24 mouse cellular contexts compared by ENCODE assay signal in genomic region chr10:21152812-21153211, GRCm38 (mm10). TPM values are rescaled to one million over a fixed set of nuclear protein-coding genes. Genes with fewer than 3 reads are reported as not detected.
DNase-seq lines count a peak whose midpoint lies in the region; ATAC-seq and TF ChIP-seq lines count a peak whose summit lies in the region.
"Had no signal": no experiment of that assay in that cellular context is flagged by ENCODE, and none has a peak within 500 bp of the region (broad histone marks: within the 10 kb centered on the region; RNA-seq: fewer than 3 reads in every experiment).

No protein-coding gene starts in this region.

- H3K9me3 ChIP-seq in heart, embryonic 10.5 days: no peaks in the 10 kb centered on the region
- H3K9me3 ChIP-seq in megakaryocyte, embryonic 14.5 days: no peaks in the 10 kb centered on the region
- no peaks in the 10 kb centered on the region for H3K9me3 ChIP-seq in MEL (replicated peaks; ENCODE audit: insufficient read depth, low read length)
- no peaks in the 10 kb centered on the region for H3K9me3 ChIP-seq in forebrain, embryonic 16.5 days (ENCODE audit: control insufficient read depth, low read length)
- H3K9me3 ChIP-seq: G1E had no signal

- TF ChIP-seq EP300 in MEL (IDR thresholded peaks at IDR 0.05; ENCODE audit: low read depth in 1 of 2, low read length in 2 of 2): no peak

- no peak overlapping the region for H3K4me3 ChIP-seq in heart, embryonic 10.5 days
- H3K4me3 ChIP-seq in megakaryocyte, embryonic 14.5 days (replicated peaks): peak overlapping the region; percentile 3
- no peak overlapping the region for H3K4me3 ChIP-seq in MEL (ENCODE audit: control insufficient read depth in 1 of 2, insufficient read depth in 1 of 2, low read depth in 2 of 2, low read length in 2 of 2)
- no peak overlapping the region for H3K4me3 ChIP-seq in bone marrow, adult 2 months (replicated peaks; ENCODE audit: control insufficient read depth, low read depth, low read length)
- H3K4me3 ChIP-seq in forebrain, embryonic 16.5 days (replicated peaks; ENCODE audit: low read length): no peak overlapping the region

- 90% methylated on average over 5 of the region's 5 CpGs for WGBS in heart, embryonic 10.5 days
- 71% methylated on average over 5 of the region's 5 CpGs for WGBS in bone marrow, adult 2 months
- WGBS in forebrain, embryonic 16.5 days: 94% methylated on average over 5 of the region's 5 CpGs

- H3K4me2 ChIP-seq in forebrain, embryonic 16.5 days (ENCODE audit: low read length): no peak overlapping the region

- DNase-seq in heart, adult 11 months: peak; percentile 56
- DNase-seq in heart, embryonic 10.5 days (ENCODE audit: low spot score): no peak
- no peak for DNase-seq in MEL (ENCODE audit: low read depth, low spot score)
- no peak for DNase-seq in lung, postnatal 25 days (ENCODE audit: low spot score)
- DNase-seq: adrenal gland, adult 2 months; adrenal gland, adult 8-10 months; adrenal gland, postnatal 10 days; adrenal gland, postnatal 14 days; adrenal gland, postnatal 25 days; adrenal gland, postnatal 36 days; cerebellum, adult 11 months; cerebellum, adult 11-12 months; cerebellum, adult 18-20 months; cerebellum, adult 2 months had no signal

- no peaks in the 10 kb centered on the region for H3K4me1 ChIP-seq in heart, embryonic 10.5 days
- peaks cover 51% of the 10 kb centered on the region for H3K4me1 ChIP-seq in megakaryocyte, embryonic 14.5 days
- peaks cover 31 to 40% of the 10 kb centered on the region in 2 experiments for H3K4me1 ChIP-seq in MEL (ENCODE audit: control insufficient read depth in 1 of 2, insufficient read depth in 2 of 2, low read length in 2 of 2)
- peaks cover 9% of the 10 kb centered on the region for H3K4me1 ChIP-seq in bone marrow, adult 2 months (ENCODE audit: control insufficient read depth, insufficient read depth, low read length)
- H3K4me1 ChIP-seq in forebrain, embryonic 16.5 days (replicated peaks; ENCODE audit: control insufficient read depth, insufficient read depth, low read length): no peaks in the 10 kb centered on the region

- TF ChIP-seq RAD21 in MEL (IDR thresholded peaks at IDR 0.05; ENCODE audit: low read depth, low read length): no peak

- TF ChIP-seq POLR2A in MEL (IDR thresholded peaks at IDR 0.05; ENCODE audit: control insufficient read depth in 1 of 2, insufficient read depth in 1 of 2, low read depth in 1 of 2, low read length in 2 of 2, poor library complexity in 1 of 2): no peak
- no peak for TF ChIP-seq POLR2A in bone marrow, adult 2 months (IDR thresholded peaks at IDR 0.05; ENCODE audit: borderline replicate concordance, control insufficient read depth, low read depth, low read length)

- no peak overlapping the region for H3K9ac ChIP-seq in MEL (ENCODE audit: control insufficient read depth, low read depth, low read length, poor library complexity, severe bottlenecking)
- no peak overlapping the region for H3K9ac ChIP-seq in forebrain, embryonic 16.5 days (replicated peaks; ENCODE audit: low read depth, low read length)

- ATAC-seq in megakaryocyte, adult 5-6 weeks (ENCODE audit: poor library complexity, severe bottlenecking): no peak; the same call in 1 of the 2 replicates
- no peak for ATAC-seq in forebrain, embryonic 16.5 days
- ATAC-seq: activated CD4-positive, CD25-positive, alpha-beta regulatory T cell, adult 4 months; CD4-positive, CD25-positive, alpha-beta regulatory T cell, adult 4 months; Patski had no signal

- TF ChIP-seq CTCF in MEL (IDR thresholded peaks at IDR 0.05 in 2 of 3, conservative IDR thresholded peaks at IDR 0.05 in 1 of 3; ENCODE audit: control insufficient read depth in 1 of 3, insufficient read depth in 1 of 3, low read depth in 2 of 3, low read length in 3 of 3, poor library complexity in 1 of 3, severe bottlenecking in 1 of 3): no peak
- no peak for TF ChIP-seq CTCF in bone marrow, adult 2 months (IDR thresholded peaks at IDR 0.05; ENCODE audit: control insufficient read depth, insufficient read depth, low read length)

- peaks cover 42% of the 10 kb centered on the region for H3K79me2 ChIP-seq in MEL (ENCODE audit: control insufficient read depth, insufficient read depth, low read length, poor library complexity)

- H3K36me3 ChIP-seq in heart, embryonic 10.5 days: no peaks in the 10 kb centered on the region
- peaks cover 43% of the 10 kb centered on the region for H3K36me3 ChIP-seq in megakaryocyte, embryonic 14.5 days (replicated peaks; ENCODE audit: low read length)
- H3K36me3 ChIP-seq in MEL (ENCODE audit: control insufficient read depth in 1 of 2, insufficient read depth in 2 of 2, low read length in 2 of 2): peaks cover 67 to 74% of the 10 kb centered on the region in 2 experiments
- no peaks in the 10 kb centered on the region for H3K36me3 ChIP-seq in forebrain, embryonic 16.5 days (ENCODE audit: control insufficient read depth, insufficient read depth)

- peaks cover 12% of the 10 kb centered on the region for H3K27me3 ChIP-seq in heart, embryonic 10.5 days (ENCODE audit: insufficient read depth, poor library complexity, severe bottlenecking)
- no peaks in the 10 kb centered on the region for H3K27me3 ChIP-seq in megakaryocyte, embryonic 14.5 days (replicated peaks)
- H3K27me3 ChIP-seq in MEL (ENCODE audit: control insufficient read depth in 1 of 2, insufficient read depth in 2 of 2, low read length in 2 of 2): no peaks in the 10 kb centered on the region
- H3K27me3 ChIP-seq in forebrain, embryonic 16.5 days (replicated peaks; ENCODE audit: control insufficient read depth, insufficient read depth, low read length): peaks cover under 1% of the 10 kb centered on the region; the same call in 1 of the 2 replicates
- H3K27me3 ChIP-seq: CH12.LX had no signal

- H3K27ac ChIP-seq in heart, embryonic 10.5 days: no peak overlapping the region
- H3K27ac ChIP-seq in MEL (ENCODE audit: control insufficient read depth, low read depth, low read length): peak overlapping the region; percentile 75
- peak overlapping the region; percentile 70; the same call in 1 of the 2 replicates for H3K27ac ChIP-seq in bone marrow, adult 2 months (ENCODE audit: control insufficient read depth, insufficient read depth, low read depth, low read length, poor library complexity)
- H3K27ac ChIP-seq in forebrain, embryonic 16.5 days (ENCODE audit: low read length): no peak overlapping the region

TF ChIP-seq in MEL, 35 proteins besides CTCF, POLR2A, EP300 and RAD21:
- TF ChIP-seq BHLHE40 (IDR thresholded peaks at IDR 0.05; ENCODE audit: borderline replicate concordance, low read depth, low read length) (no peak), MAX (IDR thresholded peaks at IDR 0.05; ENCODE audit: low read length) (no peak), SMC3 (IDR thresholded peaks at IDR 0.05; ENCODE audit: low read depth, low read length) (no peak), SIN3A (IDR thresholded peaks at IDR 0.05; ENCODE audit: low read length) (no peak), ZC3H11A (IDR thresholded peaks at IDR 0.05; ENCODE audit: low read depth, low read length) (no peak), POLR2AphosphoS5 (IDR thresholded peaks at IDR 0.05; ENCODE audit: borderline replicate concordance, low read depth, low read length) (no peak), GATA1 (IDR thresholded peaks at IDR 0.05; ENCODE audit: low read depth, low read length) (no peak), ZKSCAN1 (IDR thresholded peaks at IDR 0.05; ENCODE audit: low read depth, low read length) (no peak), MAZ (IDR thresholded peaks at IDR 0.05; ENCODE audit: low read depth, low read length) (no peak), ZMIZ1 (IDR thresholded peaks at IDR 0.05; ENCODE audit: low read depth, low read length) (no peak), POLR2AphosphoS2 (IDR thresholded peaks at IDR 0.05; ENCODE audit: low read length) (no peak), MXI1 (IDR thresholded peaks at IDR 0.05; ENCODE audit: low read depth, low read length) (no peak), GABPA (IDR thresholded peaks at IDR 0.05; ENCODE audit: low read depth, low read length) (no peak), KAT2A (conservative IDR thresholded peaks at IDR 0.05; ENCODE audit: low read depth, low read length) (no peak), MEF2A (IDR thresholded peaks at IDR 0.05; ENCODE audit: extremely low read depth, insufficient replicate concordance, low read depth, low read length, poor library complexity, severe bottlenecking) (no peak)

RNA-seq across cellular contexts. Expression of gene Myb, which starts 8.0 kb away (rescaled TPM):
- polyA plus RNA-seq in heart, embryonic 10.5 days (2016; fragmentation: Nextera tagmentation; extraction: Ambion mirVana): 1.6 and 3.2 TPM in 2 replicates
- polyA plus RNA-seq in megakaryocyte, embryonic 14.5 days (2012; ENCODE audit: insufficient read depth, low replicate concordance): 2.0 TPM in 1 of 2 replicates, not detected in the other
- total RNA-seq in megakaryocyte, adult 5-6 weeks (2015): 42.5 and 45.2 TPM in 2 replicates
- 38.3 and 50.7 TPM in 2 replicates for total RNA-seq in megakaryocyte, adult 5-6 weeks (2017)
- 125 and 133 TPM in 2 replicates for total RNA-seq in MEL (2012; rRNA removed)
- polyA plus RNA-seq in MEL (2012; ENCODE audit: insufficient read depth in 1 of 2, insufficient read length in 2 of 2, low read depth in 1 of 2, low replicate concordance in 2 of 2, missing spikeins in 1 of 2): 100 to 1,000 TPM; 155 to 245 TPM
- polyA plus RNA-seq in bone marrow, adult 2 months (2011; ENCODE audit: insufficient read depth, insufficient read length, low replicate concordance, missing spikeins): 47.4 and 85.5 TPM in 2 replicates
- 3.0 and 3.6 TPM in 2 replicates for polyA plus RNA-seq in forebrain, embryonic 16.5 days (2015; fragmentation: Nextera tagmentation; extraction: Ambion mirVana)
- total RNA-seq: adrenal gland, adult 18-20 months; adrenal gland, adult 8-10 months had no signal

Comparison
In these comparisons a context has a peak if more than half of its experiments do, and no peak if none do; other contexts are left out.
1. H3K27ac ChIP-seq: peak in MEL (single experiment) and bone marrow, adult 2 months (single experiment); none in heart, embryonic 10.5 days (single experiment) and forebrain, embryonic 16.5 days (single experiment).
2. RNA of gene Myb, which starts 8.0 kb away (polyA plus RNA-seq): 155 to 245 TPM in MEL and 47.4 to 85.5 TPM in bone marrow, adult 2 months; 1.6 to 3.2 TPM in heart, embryonic 10.5 days, 3.0 to 3.6 TPM in forebrain, embryonic 16.5 days and 2.0 TPM in megakaryocyte, embryonic 14.5 days; every median in the first group is over 10 times any median in the second.